Mouse (Mus musculus) lung, adult 2 months (tissue): ENCODE data around the gene Pld2.

Experiments
- CTCF ChIP-seq: fragments of 200-500 bp; IDR thresholded peaks from 2 replicates; pipeline ENCODE4 v1.5.1; 2011; ENCODE audit warnings: mild to moderate bottlenecking, low read length, control low read depth; ENCODE audit not compliant: insufficient read depth
- POLR2A ChIP-seq: fragments of 200-500 bp; IDR thresholded peaks from 2 replicates; pipeline ENCODE4 v1.6.1; 2011; ENCODE audit warnings: low read depth, mild to moderate bottlenecking, control low read depth, low read length, borderline replicate concordance; ENCODE audit errors: extremely low read depth

- no peak for TF ChIP-seq CTCF
- no peak for TF ChIP-seq POLR2A
These were observed 47.1 kb downstream of the Pld2 start for GRCm38 (mm10) chr11:70586954-70587353.
